Mouse (Mus musculus): ENCODE measurements around the gene Gabpa. TPM values are rescaled to one million over a fixed set of nuclear protein-coding genes. Genes with fewer than 3 reads are reported as not detected.

The Gabpa gene
- polyA plus RNA-seq, 1 experiment from 2014 or later: 30.6 TPM

Other genes starting within 250 kb of the Gabpa start
- gene Mrpl39, start 99.2 kb upstream of the Gabpa start, polyA plus RNA-seq (2015; fragmentation: Nextera tagmentation; extraction: Ambion mirVana): 39.2 and 40.3 TPM in 2 replicates
- gene Jam2, start 60.8 kb upstream of the Gabpa start, polyA plus RNA-seq (2015; fragmentation: Nextera tagmentation; extraction: Ambion mirVana): 13.8 and 15.6 TPM in 2 replicates
- 779 and 787 TPM in 2 replicates for gene Atp5j, start 700 bp downstream of the Gabpa start, polyA plus RNA-seq (2015; fragmentation: Nextera tagmentation; extraction: Ambion mirVana)